In genomic region chr1:130997441-130997840, GRCm38 (mm10) we compare ENCODE assay signal across 31 mouse cellular contexts. TPM values are rescaled to one million over a fixed set of nuclear protein-coding genes. Genes with fewer than 3 reads are reported as not detected.
"Had no signal": no experiment of that assay in that cellular context is flagged by ENCODE, and none has a peak within 500 bp of the region (broad histone marks: within the 10 kb centered on the region; RNA-seq: fewer than 3 reads in every experiment).

No protein-coding gene starts in this region.

- DNase-seq: kidney, adult 9 months; kidney, postnatal 25 days; layer of hippocampus, postnatal 36 days; liver, embryonic 13.5 days; lung, embryonic 14.5 days; right cerebral cortex, adult 18-20 months; right cerebral cortex, postnatal 14 days; right cerebral cortex, postnatal 4 days; thymus, adult 18-20 months; thymus, postnatal 36 days had no signal

- H3K9ac ChIP-seq: liver, embryonic 13.5 days; lung, embryonic 14.5 days; midbrain, embryonic 12.5 days; midbrain, embryonic 15.5 days; neural tube, embryonic 12.5 days; neural tube, embryonic 15.5 days had no signal

- H3K27ac ChIP-seq: layer of hippocampus, adult 2 months; left cerebral cortex, adult 2 months; liver, embryonic 13.5 days; macrophage; midbrain, embryonic 12.5 days; midbrain, embryonic 15.5 days; neural tube, embryonic 12.5 days; neural tube, embryonic 15.5 days; stomach, postnatal 0 days had no signal

- H3K4me2 ChIP-seq: liver, embryonic 13.5 days; lung, embryonic 14.5 days; midbrain, embryonic 12.5 days; midbrain, embryonic 15.5 days; neural tube, embryonic 12.5 days; neural tube, embryonic 15.5 days had no signal

- ATAC-seq: intestine, postnatal 0 days; midbrain, embryonic 15.5 days had no signal

- H3K27me3 ChIP-seq: liver, embryonic 13.5 days; midbrain, embryonic 12.5 days; midbrain, embryonic 15.5 days; neural tube, embryonic 12.5 days; neural tube, embryonic 15.5 days had no signal

- H3K4me1 ChIP-seq: liver, embryonic 13.5 days; midbrain, embryonic 12.5 days; midbrain, embryonic 15.5 days; neural tube, embryonic 12.5 days; neural tube, embryonic 15.5 days had no signal

- H3K9me3 ChIP-seq: liver, embryonic 13.5 days; megakaryocyte, embryonic 14.5 days; midbrain, embryonic 12.5 days; midbrain, embryonic 15.5 days; neural tube, embryonic 12.5 days; neural tube, embryonic 15.5 days had no signal

- H3K36me3 ChIP-seq: liver, embryonic 13.5 days; midbrain, embryonic 12.5 days; midbrain, embryonic 15.5 days; neural tube, embryonic 12.5 days; neural tube, embryonic 15.5 days had no signal

- H3K4me3 ChIP-seq: layer of hippocampus, adult 2 months; left cerebral cortex, adult 2 months; liver, embryonic 13.5 days; megakaryocyte, embryonic 14.5 days; midbrain, embryonic 12.5 days; midbrain, embryonic 15.5 days; neural tube, embryonic 12.5 days; neural tube, embryonic 15.5 days had no signal

RNA-seq across cellular contexts. Expression of gene Il10, which starts 22.2 kb away (rescaled TPM):
- total RNA-seq: layer of hippocampus, adult 2 months; layer of hippocampus, postnatal 10 days; layer of hippocampus, postnatal 36 days; left cerebral cortex, adult 2 months; left cerebral cortex, postnatal 10 days; left cerebral cortex, postnatal 36 days had no signal
- polyA plus RNA-seq: intestine, postnatal 0 days; kidney, embryonic 16.5 days; limb, embryonic 11.5 days; liver, adult 2 months; liver, embryonic 13.5 days; liver, embryonic 16.5 days; lung, embryonic 14.5 days; lung, postnatal 0 days; midbrain, embryonic 12.5 days; midbrain, embryonic 15.5 days; neural tube, embryonic 12.5 days; neural tube, embryonic 15.5 days; stomach, postnatal 0 days had no signal

RNA-seq across cellular contexts. Expression of gene Il19, which starts 57.5 kb away (rescaled TPM):
- total RNA-seq: layer of hippocampus, adult 2 months; layer of hippocampus, postnatal 10 days; layer of hippocampus, postnatal 36 days; left cerebral cortex, adult 2 months; left cerebral cortex, postnatal 10 days; left cerebral cortex, postnatal 36 days; liver, adult 2 months had no signal
- polyA plus RNA-seq: intestine, postnatal 0 days; kidney, embryonic 16.5 days; large intestine, adult 2 months; limb, embryonic 11.5 days; liver, adult 2 months; liver, embryonic 13.5 days; liver, embryonic 16.5 days; lung, embryonic 14.5 days; lung, postnatal 0 days; macrophage; midbrain, embryonic 12.5 days; midbrain, embryonic 15.5 days; neural tube, embryonic 12.5 days; neural tube, embryonic 15.5 days; stomach, embryonic 14.5 days; stomach, postnatal 0 days; urinary bladder, adult 2 months had no signal
